In the genomic region with DNA sequence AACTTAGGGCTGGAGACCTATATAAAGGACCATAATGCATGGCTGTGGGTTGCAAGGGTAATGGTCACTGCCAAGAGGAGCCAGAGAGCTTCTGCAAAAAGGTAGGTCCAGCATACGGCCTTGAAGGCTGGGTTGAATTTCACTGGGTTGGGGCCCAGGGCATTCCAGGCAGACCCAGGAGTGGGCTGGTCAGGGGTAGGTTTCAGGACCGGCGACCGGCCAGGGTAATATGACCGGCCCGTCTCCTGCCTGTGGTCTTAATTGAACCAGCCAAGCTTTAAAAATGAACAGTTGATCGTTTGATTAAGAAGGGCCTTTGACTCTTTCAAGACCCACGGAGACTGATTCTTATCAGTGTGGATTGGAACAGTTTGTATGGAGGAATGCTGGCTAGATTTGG, we compare ENCODE assay signal across 19 mouse cellular contexts.
DNase-seq lines count a peak whose midpoint lies in the region; ATAC-seq and TF ChIP-seq lines count a peak whose summit lies in the region.
"Had no signal": no experiment of that assay in that cellular context is flagged by ENCODE, and none has a peak within 500 bp of the region (broad histone marks: within the 10 kb centered on the region; RNA-seq: fewer than 3 reads in every experiment).

No protein-coding gene starts in this region.

- TF ChIP-seq POLR2A in kidney, adult 2 months (IDR thresholded peaks at IDR 0.05; ENCODE audit: low read depth, low read length): no peak

- ATAC-seq in embryonic facial prominence, embryonic 15.5 days (ENCODE audit: insufficient number of reproducible peaks, low FRiP score, low TSS enrichment, low read depth): peak; percentile 57
- ATAC-seq in kidney, embryonic 16.5 days (ENCODE audit: low FRiP score, low TSS enrichment): peak; percentile 79
- no peak for ATAC-seq in midbrain, postnatal 0 days (ENCODE audit: low FRiP score)
- ATAC-seq: forebrain, embryonic 14.5 days had no signal

- intact Hi-C loops in left cerebral cortex, adult 2 months (cut with DNase I): no loop called here

- H3K4me2 ChIP-seq in embryonic facial prominence, embryonic 15.5 days (replicated peaks): no peak overlapping the region
- peak overlapping the region; percentile 5; the same call in 1 of the 2 replicates for H3K4me2 ChIP-seq in kidney, embryonic 16.5 days (replicated peaks; ENCODE audit: low read depth, low read length)
- H3K4me2 ChIP-seq in midbrain, postnatal 0 days (ENCODE audit: low read depth, low read length, poor library complexity, severe bottlenecking): no peak overlapping the region
- H3K4me2 ChIP-seq: embryonic facial prominence, embryonic 13.5 days; heart, embryonic 12.5 days; hindbrain, embryonic 14.5 days had no signal

- no peaks in the 10 kb centered on the region for H3K36me3 ChIP-seq in kidney, adult 2 months (ENCODE audit: control insufficient read depth, insufficient read depth, low read length)
- H3K36me3 ChIP-seq in embryonic facial prominence, embryonic 15.5 days: no peaks in the 10 kb centered on the region
- H3K36me3 ChIP-seq in kidney, embryonic 16.5 days (ENCODE audit: insufficient read depth, low read length): no peaks in the 10 kb centered on the region
- H3K36me3 ChIP-seq in midbrain, postnatal 0 days (ENCODE audit: insufficient read depth, low read length): no peaks in the 10 kb centered on the region
- H3K36me3 ChIP-seq: embryonic facial prominence, embryonic 13.5 days; forebrain, embryonic 10.5 days; heart, embryonic 12.5 days; hindbrain, embryonic 10.5 days had no signal

- no peak overlapping the region; the same call in 1 of the 2 replicates for H3K27ac ChIP-seq in kidney, adult 2 months (ENCODE audit: insufficient read depth, low read depth, low read length)
- no peak overlapping the region for H3K27ac ChIP-seq in embryonic facial prominence, embryonic 15.5 days (replicated peaks)
- peak overlapping the region; percentile 92 for H3K27ac ChIP-seq in kidney, embryonic 16.5 days (ENCODE audit: low read length)
- no peak overlapping the region for H3K27ac ChIP-seq in left cerebral cortex, adult 2 months
- H3K27ac ChIP-seq in midbrain, postnatal 0 days (ENCODE audit: low read depth, low read length): no peak overlapping the region
- H3K27ac ChIP-seq: embryonic facial prominence, embryonic 13.5 days; forebrain, embryonic 10.5 days; hindbrain, embryonic 10.5 days; hindbrain, embryonic 14.5 days had no signal

- peaks cover 26% of the 10 kb centered on the region; the same call in 1 of the 2 replicates for H3K4me1 ChIP-seq in kidney, adult 2 months (ENCODE audit: control insufficient read depth, insufficient read depth, low read length)
- H3K4me1 ChIP-seq in embryonic facial prominence, embryonic 15.5 days: no peaks in the 10 kb centered on the region
- peaks cover 45% of the 10 kb centered on the region for H3K4me1 ChIP-seq in kidney, embryonic 16.5 days (ENCODE audit: insufficient read depth, low read length)
- H3K4me1 ChIP-seq in midbrain, postnatal 0 days (ENCODE audit: insufficient read depth, low read length): no peaks in the 10 kb centered on the region
- H3K4me1 ChIP-seq: embryonic facial prominence, embryonic 13.5 days; heart, embryonic 12.5 days had no signal

- no peak for TF ChIP-seq CTCF in kidney, adult 2 months (conservative IDR thresholded peaks at IDR 0.05; ENCODE audit: insufficient read depth, insufficient read length, low read depth, low read length)
- TF ChIP-seq CTCF in left cerebral cortex, adult 2 months (IDR thresholded peaks at IDR 0.05): no peak
- TF ChIP-seq CTCF in midbrain, postnatal 0 days (IDR thresholded peaks at IDR 0.05): no peak

- no peak overlapping the region for H3K4me3 ChIP-seq in kidney, adult 2 months (ENCODE audit: insufficient read depth, low read depth, low read length)
- H3K4me3 ChIP-seq in embryonic facial prominence, embryonic 15.5 days (replicated peaks): no peak overlapping the region
- no peak overlapping the region for H3K4me3 ChIP-seq in kidney, embryonic 16.5 days (ENCODE audit: low read length)
- H3K4me3 ChIP-seq in left cerebral cortex, adult 2 months: no peak overlapping the region
- H3K4me3 ChIP-seq in midbrain, postnatal 0 days (ENCODE audit: low read depth, low read length): no peak overlapping the region
- H3K4me3 ChIP-seq: embryonic facial prominence, embryonic 13.5 days; forebrain, embryonic 10.5 days; heart, embryonic 12.5 days; hindbrain, embryonic 10.5 days had no signal

- H3K9me3 ChIP-seq in embryonic facial prominence, embryonic 15.5 days (replicated peaks): no peaks in the 10 kb centered on the region
- no peaks in the 10 kb centered on the region for H3K9me3 ChIP-seq in kidney, embryonic 16.5 days (ENCODE audit: low read length)
- no peaks in the 10 kb centered on the region for H3K9me3 ChIP-seq in midbrain, postnatal 0 days (ENCODE audit: low read length)
- H3K9me3 ChIP-seq: embryonic facial prominence, embryonic 13.5 days; forebrain, embryonic 10.5 days; heart, embryonic 12.5 days; hindbrain, embryonic 10.5 days had no signal

- no peaks in the 10 kb centered on the region for H3K27me3 ChIP-seq in kidney, adult 2 months (replicated peaks; ENCODE audit: control insufficient read depth, insufficient read depth, low read length)
- H3K27me3 ChIP-seq in embryonic facial prominence, embryonic 15.5 days: no peaks in the 10 kb centered on the region
- H3K27me3 ChIP-seq in kidney, embryonic 16.5 days (ENCODE audit: insufficient read depth, low read length): no peaks in the 10 kb centered on the region
- no peaks in the 10 kb centered on the region for H3K27me3 ChIP-seq in midbrain, postnatal 0 days (ENCODE audit: insufficient read depth, low read length)

- WGBS in kidney, adult 2 months: 55% methylated on average over 8 of the region's 8 CpGs
- 61% methylated on average over 8 of the region's 8 CpGs for WGBS in embryonic facial prominence, embryonic 15.5 days
- WGBS in kidney, embryonic 16.5 days: 26% methylated on average over 8 of the region's 8 CpGs
- 70% methylated on average over 8 of the region's 8 CpGs for WGBS in midbrain, postnatal 0 days

- H3K9ac ChIP-seq in embryonic facial prominence, embryonic 15.5 days: no peak overlapping the region
- H3K9ac ChIP-seq in kidney, embryonic 16.5 days (replicated peaks; ENCODE audit: low read length): no peak overlapping the region
- no peak overlapping the region for H3K9ac ChIP-seq in midbrain, postnatal 0 days (replicated peaks; ENCODE audit: low read length, poor library complexity, severe bottlenecking)
- H3K9ac ChIP-seq: embryonic facial prominence, embryonic 13.5 days; heart, embryonic 12.5 days; hindbrain, embryonic 14.5 days had no signal

- DNase-seq in kidney, adult 2 months: peak; percentile 44
- DNase-seq in kidney, adult 18-20 months: no peak
- peak; percentile 25 to 27 for DNase-seq in kidney, postnatal 36 days
- no peak for DNase-seq in thymus, postnatal 14 days
- DNase-seq in left cerebral cortex, adult 2 months (ENCODE audit: extremely low spot score in 1 of 2, low spot score in 2 of 2): no peak
- no peak for DNase-seq in midbrain, postnatal 0 days (ENCODE audit: low spot score)
- DNase-seq: adrenal gland, postnatal 10 days; cerebellum, adult 11 months; cerebellum, adult 8-10 months; cerebellum, postnatal 14 days; gastrocnemius, postnatal 10 days had no signal

Comparison
In these comparisons a context has a peak if more than half of its experiments do, and no peak if none do; other contexts are left out.
1. DNase-seq: peak in kidney, adult 2 months (single experiment) and kidney, postnatal 36 days (2 of 2); none in kidney, adult 18-20 months (single experiment), thymus, postnatal 14 days (single experiment), left cerebral cortex, adult 2 months (0 of 2) and midbrain, postnatal 0 days (single experiment).